Mouse (Mus musculus) G1E (cell line): Measurements from ENCODE around the gene Tmem56.

ENCODE experiments used
- CTCF ChIP-seq: IDR thresholded peaks from 2 replicates; pipeline ENCODE4 v1.5.1; 2012; ENCODE audit warnings: low read depth, low read length, inconsistent platforms, mixed read lengths
- GATA1 ChIP-seq: IDR thresholded peaks from 2 replicates; pipeline ENCODE4 v1.6.1; 2012; ENCODE audit warnings: borderline replicate concordance, low read length, inconsistent platforms, mixed read lengths
- GATA2 ChIP-seq: IDR thresholded peaks from 2 replicates; pipeline ENCODE4 v1.6.1; 2012; ENCODE audit warnings: low read depth, low read length, inconsistent platforms, borderline replicate concordance
- TAL1 ChIP-seq: conservative IDR thresholded peaks from 2 replicates; pipeline ENCODE4 v1.6.1; 2012; ENCODE audit warnings: low read depth, low read length, inconsistent platforms, mixed read lengths

DNA sequence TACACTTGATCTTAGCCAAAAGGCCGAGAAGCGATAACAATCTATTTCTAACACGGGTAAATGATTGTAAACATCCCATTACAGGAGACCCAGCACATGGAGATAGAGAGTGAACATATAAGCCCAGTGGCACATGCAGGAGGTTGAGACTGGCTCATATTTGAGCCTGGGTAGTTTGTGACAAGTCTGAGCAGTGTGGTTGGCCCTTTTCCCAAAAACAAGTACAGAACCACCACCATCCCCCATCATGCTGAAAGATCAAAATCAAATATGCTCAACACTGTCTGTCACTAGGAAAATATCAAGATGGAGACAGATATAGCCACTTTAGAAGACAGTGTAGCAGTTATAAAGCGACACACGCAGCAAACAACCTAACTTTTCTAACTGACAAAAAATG is 73.9 kb downstream of the Tmem56 start:
- no peak for TF ChIP-seq GATA1
- TF ChIP-seq TAL1 = no peak
- TF ChIP-seq GATA2 = no peak
- no peak for TF ChIP-seq CTCF
